Mouse (Mus musculus): ENCODE measurements around the gene Lhx3. TPM values are rescaled to one million over a fixed set of nuclear protein-coding genes. Genes with fewer than 3 reads are reported as not detected.

The Lhx3 gene
- polyA plus RNA-seq, 1 experiment from 2014 or later, result not detected

GRCm38 (mm10) chr2:26156191-26156977, 51.7 kb downstream of the Lhx3 start:
- peak overlapping the region; percentile 23; the same call in 1 of the 2 replicates for H3K4me2 ChIP-seq (ENCODE audit: low read length)
- no peaks in the 10 kb centered on the region for H3K9me3 ChIP-seq (ENCODE audit: control insufficient read depth, low read length)
- ATAC-seq, result peak; percentile 85
- no peak overlapping the region for H3K4me3 ChIP-seq (replicated peaks; ENCODE audit: low read length)
- no peak overlapping the region; the same call in 1 of the 2 replicates for H3K9ac ChIP-seq (replicated peaks; ENCODE audit: low read depth, low read length)
- H3K27me3 ChIP-seq (replicated peaks; ENCODE audit: control insufficient read depth, insufficient read depth, low read length), result no peaks in the 10 kb centered on the region
- H3K4me1 ChIP-seq (replicated peaks; ENCODE audit: control insufficient read depth, insufficient read depth, low read length), result peaks cover 20% of the 10 kb centered on the region
- H3K27ac ChIP-seq (ENCODE audit: low read length), result peak overlapping the region; percentile 60
- WGBS, result 48% methylated on average over 10 of the region's 10 CpGs
- no peaks in the 10 kb centered on the region for H3K36me3 ChIP-seq (ENCODE audit: control insufficient read depth, insufficient read depth)

DNA sequence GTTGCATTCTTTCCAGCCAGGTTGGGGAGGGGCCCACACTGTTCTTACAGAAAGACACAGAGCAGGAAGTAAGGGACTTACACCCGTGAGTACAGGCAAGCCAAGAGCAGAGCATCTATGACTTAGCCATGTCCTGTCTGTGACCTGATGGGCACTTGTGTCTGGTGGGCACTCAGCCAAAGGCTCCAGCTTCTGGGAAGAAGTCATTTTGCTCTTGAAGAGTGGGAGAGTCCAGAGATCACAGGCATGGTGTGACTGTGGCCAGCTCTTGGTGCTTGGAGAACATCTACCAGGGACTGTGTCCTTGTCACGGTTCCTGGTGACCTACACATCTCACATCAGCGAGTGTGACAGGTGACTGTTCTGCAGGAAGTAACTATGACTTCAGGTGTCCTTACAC, 52.4 kb downstream of the Lhx3 start:
- Histone ChIP-seq H3K4me2 (ENCODE audit: low read length) (no peak overlapping the region), H3K9me3 (ENCODE audit: control insufficient read depth, low read length) (no peaks in the 10 kb centered on the region), H3K27ac (ENCODE audit: low read length) (no peak overlapping the region), H3K4me1 (replicated peaks; ENCODE audit: control insufficient read depth, insufficient read depth, low read length) (peaks cover 20% of the 10 kb centered on the region), H3K9ac (replicated peaks; ENCODE audit: low read depth, low read length) (no peak overlapping the region), H3K4me3 (replicated peaks; ENCODE audit: low read length) (no peak overlapping the region), H3K36me3 (ENCODE audit: control insufficient read depth, insufficient read depth) (no peaks in the 10 kb centered on the region), H3K27me3 (replicated peaks; ENCODE audit: control insufficient read depth, insufficient read depth, low read length) (no peaks in the 10 kb centered on the region)
- no peak for ATAC-seq
- WGBS, result 77% methylated on average over 3 of the region's 3 CpGs

- Histone ChIP-seq H3K27me3 (replicated peaks; ENCODE audit: control insufficient read depth, insufficient read depth, low read length) (no peaks in the 10 kb centered on the region), H3K36me3 (ENCODE audit: control insufficient read depth, insufficient read depth) (no peaks in the 10 kb centered on the region), H3K4me2 (ENCODE audit: low read length) (no peak overlapping the region), H3K27ac (ENCODE audit: low read length) (no peak overlapping the region), H3K4me1 (replicated peaks; ENCODE audit: control insufficient read depth, insufficient read depth, low read length) (peaks cover 20% of the 10 kb centered on the region), H3K9me3 (ENCODE audit: control insufficient read depth, low read length) (no peaks in the 10 kb centered on the region), H3K9ac (replicated peaks; ENCODE audit: low read depth, low read length) (no peak overlapping the region), H3K4me3 (replicated peaks; ENCODE audit: low read length) (no peak overlapping the region)
- no peak for ATAC-seq
- 79% methylated on average over 5 of the region's 5 CpGs for WGBS
Measured at GRCm38 (mm10) chr2:26154586-26154985, 53.5 kb downstream of the Lhx3 start.

- no peaks in the 10 kb centered on the region for H3K36me3 ChIP-seq (ENCODE audit: control insufficient read depth, insufficient read depth)
- H3K4me2 ChIP-seq (ENCODE audit: low read length), result no peak overlapping the region
- WGBS, result 4% methylated on average over 4 of the region's 4 CpGs
- no peak overlapping the region for H3K27ac ChIP-seq (ENCODE audit: low read length)
- ATAC-seq, result peak; percentile 81
- H3K4me1 ChIP-seq (replicated peaks; ENCODE audit: control insufficient read depth, insufficient read depth, low read length), result peaks cover 20% of the 10 kb centered on the region
- H3K4me3 ChIP-seq (replicated peaks; ENCODE audit: low read length), result no peak overlapping the region
- H3K27me3 ChIP-seq (replicated peaks; ENCODE audit: control insufficient read depth, insufficient read depth, low read length), result no peaks in the 10 kb centered on the region
- no peak overlapping the region for H3K9ac ChIP-seq (replicated peaks; ENCODE audit: low read depth, low read length)
- H3K9me3 ChIP-seq (ENCODE audit: control insufficient read depth, low read length), result no peaks in the 10 kb centered on the region
Measured at GRCm38 (mm10) chr2:26153909-26154340, 54.2 kb downstream of the Lhx3 start.

GRCm38 (mm10) chr2:26153295-26153694, 54.8 kb downstream of the Lhx3 start:
- peaks cover 20% of the 10 kb centered on the region for H3K4me1 ChIP-seq (replicated peaks; ENCODE audit: control insufficient read depth, insufficient read depth, low read length)
- no peak overlapping the region for H3K27ac ChIP-seq (ENCODE audit: low read length)
- WGBS, result 23% methylated on average over 4 of the region's 4 CpGs
- no peak overlapping the region for H3K4me2 ChIP-seq (ENCODE audit: low read length)
- no peak overlapping the region for H3K9ac ChIP-seq (replicated peaks; ENCODE audit: low read depth, low read length)
- no peak for ATAC-seq
- no peaks in the 10 kb centered on the region for H3K27me3 ChIP-seq (replicated peaks; ENCODE audit: control insufficient read depth, insufficient read depth, low read length)
- H3K9me3 ChIP-seq (ENCODE audit: control insufficient read depth, low read length), result no peaks in the 10 kb centered on the region
- H3K36me3 ChIP-seq (ENCODE audit: control insufficient read depth, insufficient read depth), result no peaks in the 10 kb centered on the region
- H3K4me3 ChIP-seq (replicated peaks; ENCODE audit: low read length), result no peak overlapping the region

Other genes starting within 250 kb of the Lhx3 start
- gene Camsap1, start 225.0 kb downstream of the Lhx3 start, polyA plus RNA-seq (2015; fragmentation: Nextera tagmentation; extraction: Ambion mirVana), result 70.2 and 75.4 TPM in 2 replicates
- gene Ubac1, start 186.5 kb downstream of the Lhx3 start, polyA plus RNA-seq (2015; fragmentation: Nextera tagmentation; extraction: Ambion mirVana), result 113 and 117 TPM in 2 replicates
- 13.3 and 16.1 TPM in 2 replicates for gene Nacc2, start 85.1 kb downstream of the Lhx3 start, polyA plus RNA-seq (2015; fragmentation: Nextera tagmentation; extraction: Ambion mirVana)
- gene Qsox2, start 29.2 kb upstream of the Lhx3 start, polyA plus RNA-seq (2015; fragmentation: Nextera tagmentation; extraction: Ambion mirVana), result 13.6 and 14.6 TPM in 2 replicates
- gene Ccdc187, start 86.3 kb upstream of the Lhx3 start, polyA plus RNA-seq (2015; fragmentation: Nextera tagmentation; extraction: Ambion mirVana), result 0.15 and 0.24 TPM in 2 replicates
- gene Gpsm1, start 107.2 kb upstream of the Lhx3 start, polyA plus RNA-seq (2015; fragmentation: Nextera tagmentation; extraction: Ambion mirVana), result 136 and 160 TPM in 2 replicates
- gene Dnlz, start 143.8 kb upstream of the Lhx3 start, polyA plus RNA-seq (2015; fragmentation: Nextera tagmentation; extraction: Ambion mirVana), result 30.4 and 32.5 TPM in 2 replicates
- gene Card9, start 152.6 kb upstream of the Lhx3 start, polyA plus RNA-seq (2015; fragmentation: Nextera tagmentation; extraction: Ambion mirVana), result 2.2 and 2.3 TPM in 2 replicates
- 32.1 and 42.6 TPM in 2 replicates for gene Snapc4, start 172.4 kb upstream of the Lhx3 start, polyA plus RNA-seq (2015; fragmentation: Nextera tagmentation; extraction: Ambion mirVana)
- gene Entr1, start 181.0 kb upstream of the Lhx3 start, polyA plus RNA-seq (2015; fragmentation: Nextera tagmentation; extraction: Ambion mirVana), result 194 and 208 TPM in 2 replicates
- gene Pmpca, start 181.1 kb upstream of the Lhx3 start, polyA plus RNA-seq (2015; fragmentation: Nextera tagmentation; extraction: Ambion mirVana), result 95.3 and 100 TPM in 2 replicates
- 19.8 and 23.9 TPM in 2 replicates for gene Inpp5e, start 200.9 kb upstream of the Lhx3 start, polyA plus RNA-seq (2015; fragmentation: Nextera tagmentation; extraction: Ambion mirVana)
- gene Sec16a, start 236.9 kb upstream of the Lhx3 start, polyA plus RNA-seq (2015; fragmentation: Nextera tagmentation; extraction: Ambion mirVana), result 21.5 and 23.1 TPM in 2 replicates